Mouse (Mus musculus): ENCODE measurements around the gene Rtf1.
"Not testable (repeated sequence)": the region's sequence is repeated elsewhere in the genome, so short reads cannot be mapped to it uniquely, and the experiment has no call there.

The Rtf1 gene

GRCm38 (mm10) chr2:119674525-119675214, at the start of gene Rtf1:
Gene Rtf1, plus strand, starts transcription at chr2:119675068.
- peak; percentile 71 for DNase-seq (ENCODE audit: low read depth, low spot score)

GRCm38 (mm10) chr2:119636781-119637180, 38.1 kb upstream of the Rtf1 start:
- no peak for DNase-seq (ENCODE audit: low read depth, low spot score)

GRCm38 (mm10) chr2:119641214-119641912, 33.5 kb upstream of the Rtf1 start:
- no peak for DNase-seq (ENCODE audit: low read depth, low spot score)

- DNase-seq (ENCODE audit: low read depth, low spot score): no peak
Observed at GRCm38 (mm10) chr2:119644254-119644653, 30.6 kb upstream of the Rtf1 start.

GRCm38 (mm10) chr2:119662220-119663182, 12.4 kb upstream of the Rtf1 start, which contains the start of gene Ndufaf1:
Gene Ndufaf1, minus strand, starts transcription at chr2:119662827.
- peak; percentile 59 for DNase-seq (ENCODE audit: low read depth, low spot score)

- DNase-seq (ENCODE audit: low read depth, low spot score): not testable (repeated sequence)
Observed at GRCm38 (mm10) chr2:119665744-119666143, 9.1 kb upstream of the Rtf1 start.

GRCm38 (mm10) chr2:119669010-119669409, 5.9 kb upstream of the Rtf1 start:
- DNase-seq (ENCODE audit: low read depth, low spot score): no peak

GRCm38 (mm10) chr2:119675215-119675784, 432 bp downstream of the Rtf1 start:
- DNase-seq (ENCODE audit: low read depth, low spot score): no peak

- DNase-seq (ENCODE audit: low read depth, low spot score): no peak
Observed at GRCm38 (mm10) chr2:119675831-119676230, 963 bp downstream of the Rtf1 start.

- no peak for DNase-seq (ENCODE audit: low read depth, low spot score)
Observed at GRCm38 (mm10) chr2:119683706-119684105, 8.8 kb downstream of the Rtf1 start.

- no peak for DNase-seq (ENCODE audit: low read depth, low spot score)
Observed at GRCm38 (mm10) chr2:119692003-119692701, 17.3 kb downstream of the Rtf1 start.

GRCm38 (mm10) chr2:119694826-119695225, 20.0 kb downstream of the Rtf1 start:
- no peak for DNase-seq (ENCODE audit: low read depth, low spot score)

GRCm38 (mm10) chr2:119696111-119696510, 21.2 kb downstream of the Rtf1 start:
- DNase-seq (ENCODE audit: low read depth, low spot score): no peak

- DNase-seq (ENCODE audit: low read depth, low spot score): no peak
Observed at GRCm38 (mm10) chr2:119698472-119698871, 23.6 kb downstream of the Rtf1 start.

- DNase-seq (ENCODE audit: low read depth, low spot score): no peak
Observed at GRCm38 (mm10) chr2:119699962-119700361, 25.1 kb downstream of the Rtf1 start.

- no peak for DNase-seq (ENCODE audit: low read depth, low spot score)
Observed at GRCm38 (mm10) chr2:119703171-119703570, 28.3 kb downstream of the Rtf1 start.

GRCm38 (mm10) chr2:119707676-119708075, 32.8 kb downstream of the Rtf1 start:
- DNase-seq (ENCODE audit: low read depth, low spot score): no peak

- no peak for DNase-seq (ENCODE audit: low read depth, low spot score)
Observed at GRCm38 (mm10) chr2:119710011-119710410, 35.1 kb downstream of the Rtf1 start.

- not testable (repeated sequence) for DNase-seq (ENCODE audit: low read depth, low spot score)
Observed at GRCm38 (mm10) chr2:119715868-119716267, 41.0 kb downstream of the Rtf1 start.

- DNase-seq (ENCODE audit: low read depth, low spot score): no peak
Observed at GRCm38 (mm10) chr2:119721070-119721469, 46.2 kb downstream of the Rtf1 start.

All from brain, embryonic 18.5 days (tissue).